Mouse (Mus musculus): ENCODE measurements around the gene Ube2b. TPM values are rescaled to one million over a fixed set of nuclear protein-coding genes. Genes with fewer than 3 reads are reported as not detected.

Gene Ube2b
- polyA plus RNA-seq, 1 experiment from 2014 or later: 212 TPM

GRCm38 (mm10) chr11:52033953-52034352 lies 33.4 kb upstream of the Ube2b start:
- 90% methylated on average over 1 of the region's 1 CpGs for WGBS
- Histone ChIP-seq H3K9me3 (ENCODE audit: control insufficient read depth) (no peaks in the 10 kb centered on the region), H3K4me1 (replicated peaks; ENCODE audit: control insufficient read depth, insufficient read depth, low read length) (no peaks in the 10 kb centered on the region), H3K4me2 (replicated peaks; ENCODE audit: low read depth) (no peak overlapping the region), H3K9ac (ENCODE audit: low read depth, low read length) (no peak overlapping the region), H3K27me3 (replicated peaks; ENCODE audit: control insufficient read depth, insufficient read depth, low read length) (no peaks in the 10 kb centered on the region), H3K36me3 (ENCODE audit: control insufficient read depth, insufficient read depth) (no peaks in the 10 kb centered on the region), H3K4me3 (ENCODE audit: low read depth, low read length) (no peak overlapping the region), H3K27ac (ENCODE audit: low read depth, low read length) (no peak overlapping the region)
- no peak for TF ChIP-seq CTCF (IDR thresholded peaks at IDR 0.05; ENCODE audit: low read depth)
- ATAC-seq: no peak

DNA sequence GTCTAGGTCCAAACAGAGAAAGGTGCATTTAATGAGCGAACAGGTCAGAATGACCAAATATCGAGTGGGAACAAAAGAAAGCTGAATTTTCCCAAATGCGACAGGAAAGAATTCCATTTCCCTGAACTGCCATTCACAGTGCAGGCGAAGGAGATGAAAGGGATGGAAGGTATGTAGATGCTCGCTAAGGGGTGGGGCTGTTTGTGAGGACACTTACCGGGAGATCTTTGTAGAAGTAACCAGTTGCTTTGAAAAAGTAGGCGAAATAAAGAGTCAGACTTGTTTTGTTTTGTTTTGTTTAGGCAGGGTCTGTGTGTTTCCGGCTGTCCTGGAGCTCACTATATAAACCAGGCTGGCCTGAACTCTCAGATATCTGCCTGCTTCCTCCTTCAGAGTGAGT lies 31.8 kb upstream of the Ube2b start:
- H3K4me3 ChIP-seq (ENCODE audit: low read depth, low read length): no peak overlapping the region
- no peak for ATAC-seq
- H3K27ac ChIP-seq (ENCODE audit: low read depth, low read length): no peak overlapping the region
- no peaks in the 10 kb centered on the region for H3K36me3 ChIP-seq (ENCODE audit: control insufficient read depth, insufficient read depth)
- no peak for TF ChIP-seq CTCF (IDR thresholded peaks at IDR 0.05; ENCODE audit: low read depth)
- no peak overlapping the region for H3K4me2 ChIP-seq (replicated peaks; ENCODE audit: low read depth)
- H3K4me1 ChIP-seq (replicated peaks; ENCODE audit: control insufficient read depth, insufficient read depth, low read length): no peaks in the 10 kb centered on the region
- no peaks in the 10 kb centered on the region for H3K27me3 ChIP-seq (replicated peaks; ENCODE audit: control insufficient read depth, insufficient read depth, low read length)
- WGBS: 56% methylated on average over 8 of the region's 8 CpGs
- H3K9ac ChIP-seq (ENCODE audit: low read depth, low read length): no peak overlapping the region
- no peaks in the 10 kb centered on the region for H3K9me3 ChIP-seq (ENCODE audit: control insufficient read depth)

DNA sequence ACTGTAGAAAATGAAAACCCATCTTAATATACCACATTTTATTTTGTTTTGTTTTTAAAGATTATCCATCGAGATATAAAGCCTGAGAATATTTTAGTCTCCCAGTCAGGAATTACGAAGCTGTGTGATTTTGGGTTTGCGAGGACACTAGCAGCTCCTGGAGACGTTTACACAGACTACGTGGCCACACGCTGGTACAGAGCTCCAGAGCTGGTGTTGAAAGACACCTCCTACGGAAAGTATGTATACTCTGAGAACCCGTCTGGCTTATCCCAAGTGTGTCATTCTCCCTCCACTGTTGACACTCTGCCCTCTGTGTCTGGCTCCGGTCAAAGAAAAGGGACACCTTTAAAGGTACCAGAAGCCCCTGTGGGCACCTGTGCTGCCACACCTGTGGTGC lies 17.7 kb upstream of the Ube2b start:
- Histone ChIP-seq H3K27ac (ENCODE audit: low read depth, low read length) (no peak overlapping the region), H3K36me3 (ENCODE audit: control insufficient read depth, insufficient read depth) (no peaks in the 10 kb centered on the region), H3K4me2 (replicated peaks; ENCODE audit: low read depth) (no peak overlapping the region), H3K9ac (ENCODE audit: low read depth, low read length) (no peak overlapping the region), H3K4me1 (replicated peaks; ENCODE audit: control insufficient read depth, insufficient read depth, low read length) (no peaks in the 10 kb centered on the region), H3K9me3 (ENCODE audit: control insufficient read depth) (no peaks in the 10 kb centered on the region), H3K27me3 (replicated peaks; ENCODE audit: control insufficient read depth, insufficient read depth, low read length) (no peaks in the 10 kb centered on the region), H3K4me3 (ENCODE audit: low read depth, low read length) (no peak overlapping the region)
- WGBS: 71% methylated on average over 9 of the region's 9 CpGs
- ATAC-seq: no peak
- TF ChIP-seq CTCF (IDR thresholded peaks at IDR 0.05; ENCODE audit: low read depth): no peak

DNA sequence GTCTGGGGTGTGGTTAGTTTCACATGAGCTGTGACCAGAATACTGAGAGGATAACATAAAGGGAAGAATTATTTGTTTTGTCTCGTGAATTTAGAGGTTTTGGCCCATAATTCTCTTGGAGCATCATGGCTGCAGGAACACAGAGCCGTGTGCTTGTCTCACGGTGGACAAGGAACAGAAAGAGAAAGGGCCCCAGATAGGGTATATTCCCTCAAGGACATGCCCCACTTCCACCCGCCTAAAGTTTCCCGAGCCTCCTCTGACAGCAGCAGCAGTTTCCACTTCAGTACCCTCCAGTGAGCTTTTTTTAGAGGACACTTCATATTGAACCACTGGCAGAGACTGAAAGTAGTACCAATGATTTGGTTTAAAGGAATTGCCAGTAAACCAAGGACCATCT lies 11.0 kb upstream of the Ube2b start:
- no peak overlapping the region for H3K27ac ChIP-seq (ENCODE audit: low read depth, low read length)
- H3K4me3 ChIP-seq (ENCODE audit: low read depth, low read length): no peak overlapping the region
- H3K9me3 ChIP-seq (ENCODE audit: control insufficient read depth): no peaks in the 10 kb centered on the region
- TF ChIP-seq CTCF (IDR thresholded peaks at IDR 0.05; ENCODE audit: low read depth): no peak
- no peak overlapping the region for H3K4me2 ChIP-seq (replicated peaks; ENCODE audit: low read depth)
- no peak for ATAC-seq
- no peaks in the 10 kb centered on the region for H3K27me3 ChIP-seq (replicated peaks; ENCODE audit: control insufficient read depth, insufficient read depth, low read length)
- no peaks in the 10 kb centered on the region for H3K4me1 ChIP-seq (replicated peaks; ENCODE audit: control insufficient read depth, insufficient read depth, low read length)
- no peak overlapping the region for H3K9ac ChIP-seq (ENCODE audit: low read depth, low read length)
- 78% methylated on average over 5 of the region's 5 CpGs for WGBS
- H3K36me3 ChIP-seq (ENCODE audit: control insufficient read depth, insufficient read depth): no peaks in the 10 kb centered on the region

GRCm38 (mm10) chr11:52011011-52011410 lies 10.4 kb upstream of the Ube2b start:
- Histone ChIP-seq H3K4me2 (replicated peaks; ENCODE audit: low read depth) (no peak overlapping the region), H3K36me3 (ENCODE audit: control insufficient read depth, insufficient read depth) (no peaks in the 10 kb centered on the region), H3K9ac (ENCODE audit: low read depth, low read length) (no peak overlapping the region), H3K27me3 (replicated peaks; ENCODE audit: control insufficient read depth, insufficient read depth, low read length) (no peaks in the 10 kb centered on the region), H3K27ac (ENCODE audit: low read depth, low read length) (no peak overlapping the region), H3K9me3 (ENCODE audit: control insufficient read depth) (no peaks in the 10 kb centered on the region), H3K4me1 (replicated peaks; ENCODE audit: control insufficient read depth, insufficient read depth, low read length) (no peaks in the 10 kb centered on the region), H3K4me3 (ENCODE audit: low read depth, low read length) (no peak overlapping the region)
- TF ChIP-seq CTCF (IDR thresholded peaks at IDR 0.05; ENCODE audit: low read depth): no peak
- ATAC-seq: no peak
- 86% methylated on average over 11 of the region's 11 CpGs for WGBS

DNA sequence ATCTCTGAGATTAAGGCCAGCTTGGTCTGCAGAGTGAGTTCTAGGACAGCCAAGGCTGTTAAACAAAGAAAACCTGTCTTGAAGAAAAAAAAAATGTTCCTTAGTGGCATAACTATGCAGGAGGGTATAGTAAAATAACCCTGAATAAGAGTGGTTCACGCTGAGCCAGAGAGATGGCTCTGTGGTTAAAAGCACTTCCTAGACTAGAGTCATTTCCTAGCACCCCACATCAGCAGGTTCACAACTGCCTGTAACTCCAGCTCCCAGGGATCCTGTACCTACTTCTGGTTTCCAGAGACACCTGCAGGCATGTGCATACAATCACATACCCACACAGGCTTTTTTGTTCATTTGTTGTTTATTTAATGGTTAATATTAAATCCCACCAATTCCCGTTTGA lies 5.0 kb upstream of the Ube2b start:
- 0 out of 2 replicates have a peak, but pooled peaks have one; percentile 7 for TF ChIP-seq CTCF (IDR thresholded peaks at IDR 0.05; ENCODE audit: low read depth)
- no peak overlapping the region for H3K9ac ChIP-seq (ENCODE audit: low read depth, low read length)
- no peaks in the 10 kb centered on the region for H3K4me1 ChIP-seq (replicated peaks; ENCODE audit: control insufficient read depth, insufficient read depth, low read length)
- H3K27ac ChIP-seq (ENCODE audit: low read depth, low read length): no peak overlapping the region
- 40% methylated on average over 2 of the region's 2 CpGs for WGBS
- ATAC-seq: no peak
- no peak overlapping the region for H3K4me3 ChIP-seq (ENCODE audit: low read depth, low read length)
- no peaks in the 10 kb centered on the region for H3K36me3 ChIP-seq (ENCODE audit: control insufficient read depth, insufficient read depth)
- no peaks in the 10 kb centered on the region for H3K27me3 ChIP-seq (replicated peaks; ENCODE audit: control insufficient read depth, insufficient read depth, low read length)
- no peak overlapping the region for H3K4me2 ChIP-seq (replicated peaks; ENCODE audit: low read depth)
- no peaks in the 10 kb centered on the region for H3K9me3 ChIP-seq (ENCODE audit: control insufficient read depth)

All from intestine, postnatal 0 days (tissue).